20 mouse cellular contexts compared by ENCODE assay signal in genomic region chr4:94385703-94386102, GRCm38 (mm10).
DNase-seq lines count a peak whose midpoint lies in the region; ATAC-seq and TF ChIP-seq lines count a peak whose summit lies in the region.
"Had no signal": no experiment of that assay in that cellular context is flagged by ENCODE, and none has a peak within 500 bp of the region (broad histone marks: within the 10 kb centered on the region; RNA-seq: fewer than 3 reads in every experiment).

No protein-coding gene starts in this region.

- H3K9me3 ChIP-seq in hindbrain, embryonic 11.5 days (ENCODE audit: control insufficient read depth, low read length): no peaks in the 10 kb centered on the region
- H3K9me3 ChIP-seq in hindbrain, postnatal 0 days (ENCODE audit: low read length): no peaks in the 10 kb centered on the region
- H3K9me3 ChIP-seq: heart, embryonic 12.5 days; limb, embryonic 10.5 days; midbrain, embryonic 12.5 days; neural tube, embryonic 12.5 days had no signal

- DNase-seq in hindbrain, embryonic 11.5 days (ENCODE audit: low spot score): peak; percentile 6
- no peak for DNase-seq in hindbrain, postnatal 0 days (ENCODE audit: low spot score)
- DNase-seq in ovary, adult 18-20 months (ENCODE audit: low spot score): peak; percentile 2
- no peak for DNase-seq in ovary, postnatal 14 days (ENCODE audit: low spot score)
- DNase-seq in kidney, postnatal 25 days: peak; percentile 8 to 40
- DNase-seq in testis, postnatal 14 days (ENCODE audit: low spot score): peak; percentile 4
- no peak for DNase-seq in gastrocnemius, postnatal 4 days (ENCODE audit: low spot score in 2 of 2)
- DNase-seq in urinary bladder, postnatal 10 days (ENCODE audit: low spot score): no peak
- DNase-seq: cerebellum, postnatal 10 days; gastrocnemius, adult 2 months; layer of hippocampus, adult 9-11 months; lung, postnatal 10 days; thymus, postnatal 4 days had no signal

- H3K4me3 ChIP-seq in hindbrain, embryonic 11.5 days (ENCODE audit: low read depth, low read length): no peak overlapping the region
- no peak overlapping the region for H3K4me3 ChIP-seq in hindbrain, postnatal 0 days (ENCODE audit: low read length)
- H3K4me3 ChIP-seq: gastrocnemius, adult 2 months; heart, embryonic 12.5 days; left cerebral cortex, adult 2 months; limb, embryonic 10.5 days; midbrain, embryonic 12.5 days; neural tube, embryonic 12.5 days had no signal

- no peaks in the 10 kb centered on the region for H3K27me3 ChIP-seq in hindbrain, embryonic 11.5 days (ENCODE audit: control insufficient read depth, insufficient read depth, low read length)
- no peaks in the 10 kb centered on the region for H3K27me3 ChIP-seq in hindbrain, postnatal 0 days (ENCODE audit: insufficient read depth, low read length)
- H3K27me3 ChIP-seq: heart, embryonic 12.5 days; midbrain, embryonic 12.5 days; neural tube, embryonic 12.5 days had no signal

- no peak for ATAC-seq in hindbrain, embryonic 11.5 days (ENCODE audit: low FRiP score)
- no peak for ATAC-seq in hindbrain, postnatal 0 days

- 42% methylated on average over 7 of the region's 7 CpGs for WGBS in hindbrain, embryonic 11.5 days
- WGBS in hindbrain, postnatal 0 days: 48% methylated on average over 7 of the region's 7 CpGs

- H3K4me1 ChIP-seq in hindbrain, embryonic 11.5 days (replicated peaks; ENCODE audit: control insufficient read depth, insufficient read depth, low read length): 0 out of 2 replicates have a peak, but pooled peaks cover 2% of the 10 kb centered on the region
- H3K4me1 ChIP-seq in hindbrain, postnatal 0 days (ENCODE audit: insufficient read depth, low read length): no peaks in the 10 kb centered on the region
- H3K4me1 ChIP-seq: heart, embryonic 12.5 days; midbrain, embryonic 12.5 days; neural tube, embryonic 12.5 days had no signal

- no peak for TF ChIP-seq CTCF in hindbrain, postnatal 0 days (IDR thresholded peaks at IDR 0.05; ENCODE audit: low read depth)

- no peak overlapping the region for H3K9ac ChIP-seq in hindbrain, embryonic 11.5 days (ENCODE audit: low read depth, low read length)
- H3K9ac ChIP-seq in hindbrain, postnatal 0 days (replicated peaks; ENCODE audit: low read length): no peak overlapping the region
- H3K9ac ChIP-seq: heart, embryonic 12.5 days; liver, embryonic 14.5 days; midbrain, embryonic 12.5 days; neural tube, embryonic 12.5 days had no signal

- no peaks in the 10 kb centered on the region for H3K36me3 ChIP-seq in hindbrain, embryonic 11.5 days (ENCODE audit: control insufficient read depth, insufficient read depth, low read length)
- H3K36me3 ChIP-seq in hindbrain, postnatal 0 days (ENCODE audit: insufficient read depth, low read length): no peaks in the 10 kb centered on the region
- H3K36me3 ChIP-seq: heart, embryonic 12.5 days; limb, embryonic 10.5 days; midbrain, embryonic 12.5 days; neural tube, embryonic 12.5 days had no signal

- H3K4me2 ChIP-seq in hindbrain, embryonic 11.5 days (replicated peaks; ENCODE audit: low read depth, low read length): no peak overlapping the region
- no peak overlapping the region for H3K4me2 ChIP-seq in hindbrain, postnatal 0 days (ENCODE audit: low read depth, low read length)
- H3K4me2 ChIP-seq: heart, embryonic 12.5 days; midbrain, embryonic 12.5 days; neural tube, embryonic 12.5 days had no signal

- no peak overlapping the region for H3K27ac ChIP-seq in hindbrain, embryonic 11.5 days (ENCODE audit: low read depth, low read length)
- H3K27ac ChIP-seq in hindbrain, postnatal 0 days: no peak overlapping the region
- H3K27ac ChIP-seq: gastrocnemius, adult 2 months; kidney, postnatal 0 days; left cerebral cortex, adult 2 months; limb, embryonic 10.5 days; liver, embryonic 14.5 days; midbrain, embryonic 12.5 days; neural tube, embryonic 12.5 days had no signal

Comparison
In these comparisons a context has a peak if more than half of its experiments do, and no peak if none do; other contexts are left out.
1. DNase-seq: peak in hindbrain, embryonic 11.5 days (single experiment), ovary, adult 18-20 months (single experiment), kidney, postnatal 25 days (2 of 2) and testis, postnatal 14 days (single experiment); none in hindbrain, postnatal 0 days (single experiment), ovary, postnatal 14 days (single experiment), gastrocnemius, postnatal 4 days (0 of 2) and urinary bladder, postnatal 10 days (single experiment).